Mouse (Mus musculus) cortical plate, adult 2 months (tissue): Measurements from ENCODE around the gene Fbxo42.

Experiments used
- CTCF ChIP-seq: fragments of 200-500 bp; IDR thresholded peaks from 2 replicates; pipeline ENCODE4 v1.5.1; 2011; ENCODE audit warnings: mild to moderate bottlenecking, control low read depth, low read length; ENCODE audit not compliant: insufficient read depth; ENCODE audit errors: extremely low read depth
- POLR2A ChIP-seq: fragments of 200-500 bp; IDR thresholded peaks from 2 replicates; pipeline ENCODE4 v1.6.1; 2011; ENCODE audit warnings: mild to moderate bottlenecking, low read length, control low read depth; ENCODE audit not compliant: insufficient read depth; ENCODE audit errors: extremely low read depth

- TF ChIP-seq CTCF: no peak
- TF ChIP-seq POLR2A: no peak
Measured at GRCm38 (mm10) chr4:141134751-141135530, 12.8 kb upstream of the Fbxo42 start.
